Mouse (Mus musculus) T-helper 1 cell (primary cell): Measurements from ENCODE around the gene Krtap5-1.
"Not testable (repeated sequence)": the region's sequence is repeated elsewhere in the genome, so short reads cannot be mapped to it uniquely, and the experiment has no call there.

Experiments
- in situ Hi-C: fragments of 300-600 bp; cut with MboI, MseI; formaldehyde crosslinking; loops from one replicate; pipeline ENCODE4 v1.15.1; 2025; ENCODE audit warnings: high pct_unique_total_duplicates

The Krtap5-1 gene

DNA sequence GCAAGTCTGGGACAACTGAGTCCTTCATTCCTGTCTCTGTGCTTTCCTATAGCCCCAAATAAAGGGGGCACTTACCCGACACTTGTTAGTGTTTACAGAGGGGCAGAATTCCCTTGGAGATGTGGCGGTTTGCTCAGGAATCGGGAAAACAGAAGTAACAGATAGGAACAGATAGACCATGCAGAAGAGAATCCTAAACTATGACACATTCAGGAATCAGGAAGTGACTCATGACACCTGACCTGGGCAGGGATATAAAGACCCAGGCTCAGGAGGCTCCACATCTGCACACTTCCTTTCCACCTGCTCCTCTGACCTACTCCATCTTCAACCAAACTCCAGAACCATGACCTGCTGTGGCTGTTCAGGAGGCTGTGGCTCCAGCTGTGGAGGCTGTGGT is 6.3 kb upstream of the Krtap5-1 start, which contains the start of gene Krtap5-4:
Krtap5-4 (plus strand) TSS at position 301 of the 400 bp plus-strand sequence.
- in situ Hi-C loops, result no loop called here

GRCm38 (mm10) chr7:142296108-142296507 is 810 bp downstream of the Krtap5-1 start:
- in situ Hi-C loops, result not testable (repeated sequence)

- in situ Hi-C loops, result no loop called here
These were observed 1.5 kb downstream of the Krtap5-1 start for GRCm38 (mm10) chr7:142295418-142295817.

GRCm38 (mm10) chr7:142293851-142294250 is 3.1 kb downstream of the Krtap5-1 start:
- in situ Hi-C loops, result not testable (repeated sequence)

GRCm38 (mm10) chr7:142285910-142286612 is 10.9 kb downstream of the Krtap5-1 start:
- in situ Hi-C loops, result not testable (repeated sequence)

DNA sequence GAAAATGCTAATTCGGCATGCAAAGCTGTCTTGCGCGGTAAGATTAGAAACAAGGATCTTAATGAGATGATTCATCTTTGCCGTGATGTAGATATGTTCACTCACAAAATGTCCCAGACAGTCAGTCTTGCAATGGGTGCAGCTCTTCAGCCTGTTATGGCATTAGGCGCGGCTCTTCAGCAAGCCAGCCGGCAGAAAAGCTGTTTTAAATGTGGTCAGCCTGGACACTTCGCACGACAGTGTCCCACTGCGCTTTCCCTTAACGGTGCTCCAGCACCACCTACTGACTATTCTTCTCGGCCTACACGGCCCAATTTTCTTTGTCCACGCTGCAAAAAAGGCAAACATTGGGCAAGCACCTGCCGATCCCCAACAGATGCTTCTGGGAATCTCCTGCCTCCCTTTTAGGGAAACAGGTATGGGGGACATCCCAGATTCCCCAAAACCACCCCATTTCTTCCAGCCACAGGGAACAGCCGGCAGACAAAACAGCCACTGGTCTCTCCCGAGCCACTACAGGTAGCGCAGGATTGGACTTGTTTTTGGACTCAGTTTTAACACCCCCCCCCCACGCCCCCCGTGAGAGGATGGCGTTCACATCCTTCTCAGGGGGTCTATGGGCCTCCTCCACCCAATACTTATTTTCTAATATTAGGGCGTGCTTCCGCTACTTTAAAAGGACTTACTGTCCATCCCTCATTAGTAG is 11.6 kb downstream of the Krtap5-1 start:
- in situ Hi-C loops, result no loop called here

DNA sequence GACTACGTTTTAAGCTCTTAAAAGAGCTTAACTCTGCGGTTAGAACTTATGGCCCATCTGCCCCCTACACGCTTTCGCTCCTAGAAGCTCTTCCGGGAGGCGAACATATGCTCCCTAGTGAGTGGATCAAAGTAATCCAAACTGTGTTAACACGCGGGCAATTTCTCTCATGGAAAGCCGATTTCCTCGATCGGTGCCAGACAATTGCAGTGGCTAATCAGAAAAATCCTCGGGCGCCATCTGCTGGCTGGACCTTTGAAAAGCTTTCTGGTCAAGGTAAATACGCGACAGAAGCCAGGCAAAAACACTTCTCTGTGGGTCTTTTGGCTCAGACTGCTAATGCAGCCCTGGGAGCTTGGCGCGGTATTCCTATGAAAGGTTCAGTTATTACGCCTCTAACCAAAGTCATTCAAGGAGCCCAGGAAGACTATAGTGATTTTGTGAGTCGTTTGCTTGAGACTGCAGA is 12.3 kb downstream of the Krtap5-1 start:
- in situ Hi-C loops, result no loop called here

DNA sequence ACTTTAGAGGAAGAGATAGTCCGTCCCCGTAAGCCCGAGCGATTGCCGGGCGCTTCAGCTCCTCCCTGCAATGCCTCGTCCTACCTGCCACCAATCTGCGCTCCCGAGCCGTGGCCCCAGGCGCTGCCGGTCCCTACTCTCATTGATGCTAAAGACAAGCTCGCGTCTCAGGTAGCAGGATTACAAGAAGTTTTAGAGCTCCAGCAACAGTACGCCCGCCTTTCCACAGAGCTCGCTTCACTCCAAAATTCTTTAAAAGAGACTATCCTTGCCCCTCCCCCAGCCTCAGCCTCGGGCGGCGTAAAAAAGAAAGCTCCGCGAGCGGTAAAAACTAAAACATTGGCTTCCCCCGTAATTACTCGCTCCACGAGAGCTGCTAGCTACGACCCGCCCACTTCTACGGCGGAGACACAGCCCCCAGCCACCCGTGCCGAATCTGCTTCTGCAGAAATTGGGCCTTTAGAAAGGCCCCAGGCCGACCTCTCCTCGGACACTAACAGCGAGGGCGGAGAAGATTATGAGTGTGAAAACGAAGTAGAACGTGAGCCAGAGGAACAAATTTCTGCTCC is 12.8 kb downstream of the Krtap5-1 start:
- in situ Hi-C loops, result no loop called here

GRCm38 (mm10) chr7:142282847-142283246 is 14.1 kb downstream of the Krtap5-1 start:
- in situ Hi-C loops, result not testable (repeated sequence)

- in situ Hi-C loops, result not testable (repeated sequence)
These were observed 17.6 kb downstream of the Krtap5-1 start for GRCm38 (mm10) chr7:142279291-142279690.

DNA sequence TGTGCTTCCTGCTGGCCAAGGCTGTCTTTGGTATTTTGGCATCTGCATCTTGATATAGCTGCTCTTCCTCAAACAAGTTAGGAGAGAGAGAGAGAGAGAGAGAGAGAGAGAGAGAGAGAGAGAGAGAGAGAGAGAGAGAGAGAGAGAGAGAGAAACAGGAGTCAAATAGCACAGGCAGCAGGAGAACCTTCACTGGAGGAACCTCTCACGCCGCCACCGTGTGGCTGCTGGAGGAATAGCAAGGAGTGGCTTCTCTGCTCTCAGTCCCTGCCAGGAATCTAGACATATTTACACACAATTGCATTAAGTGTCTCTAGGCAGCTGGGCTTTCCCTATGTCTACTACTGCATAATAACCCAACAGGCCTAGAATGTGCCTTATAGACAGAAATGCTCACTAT is 18.7 kb downstream of the Krtap5-1 start:
- in situ Hi-C loops, result not testable (repeated sequence)

- in situ Hi-C loops, result not testable (repeated sequence)
These were observed 22.7 kb downstream of the Krtap5-1 start, which contains the start of gene Gm4559 for GRCm38 (mm10) chr7:142274263-142274662. TSS of gene Gm4559 (minus strand) at chr7:142274363.

- in situ Hi-C loops, result not testable (repeated sequence)
These were observed 38.7 kb downstream of the Krtap5-1 start, which contains the start of gene Gm2431 for GRCm38 (mm10) chr7:142258254-142258653. TSS of gene Gm2431 (minus strand) at chr7:142258354.

- in situ Hi-C loops, result no loop called here
These were observed 41.4 kb downstream of the Krtap5-1 start for GRCm38 (mm10) chr7:142255517-142255916.

- in situ Hi-C loops, result no loop called here
These were observed 47.1 kb downstream of the Krtap5-1 start for GRCm38 (mm10) chr7:142249824-142250223.
